Mouse (Mus musculus) Muller cell, postnatal 12 days (primary cell): ENCODE results near the gene Vdr.

Experiments
- DNase-seq: peaks from one replicate; pipeline ENCODE4 v3.0.0-alpha.2; 2015; ENCODE audit errors: inconsistent ontology term

Gene Vdr

GRCm38 (mm10) chr15:97829432-97829831 lies 81.0 kb downstream of the Vdr start:
- no peak for DNase-seq

- DNase-seq: no peak
These were observed 81.5 kb downstream of the Vdr start for GRCm38 (mm10) chr15:97828901-97829338.

- no peak for DNase-seq
These were observed 82.1 kb downstream of the Vdr start for GRCm38 (mm10) chr15:97828221-97828842.

- DNase-seq: no peak
These were observed 83.0 kb downstream of the Vdr start for GRCm38 (mm10) chr15:97827401-97827800.

- no peak for DNase-seq
These were observed 83.7 kb downstream of the Vdr start for GRCm38 (mm10) chr15:97826588-97827261.

- DNase-seq: no peak
These were observed 84.4 kb downstream of the Vdr start for GRCm38 (mm10) chr15:97825941-97826587.

- peak; percentile 93 for DNase-seq
These were observed 85.1 kb downstream of the Vdr start for GRCm38 (mm10) chr15:97825071-97825940.

GRCm38 (mm10) chr15:97824042-97824441 lies 86.4 kb downstream of the Vdr start:
- DNase-seq: no peak

GRCm38 (mm10) chr15:97823479-97823878 lies 87.0 kb downstream of the Vdr start:
- no peak for DNase-seq

- no peak for DNase-seq
These were observed 87.7 kb downstream of the Vdr start for GRCm38 (mm10) chr15:97822545-97823228.

- no peak for DNase-seq
These were observed 88.5 kb downstream of the Vdr start for GRCm38 (mm10) chr15:97821983-97822363.

GRCm38 (mm10) chr15:97821321-97821982 lies 89.0 kb downstream of the Vdr start:
- peak; percentile 55 for DNase-seq

- peak; percentile 85 for DNase-seq
These were observed 90.5 kb downstream of the Vdr start for GRCm38 (mm10) chr15:97819937-97820336.

- DNase-seq: no peak
These were observed 94.0 kb downstream of the Vdr start for GRCm38 (mm10) chr15:97816199-97816994.

GRCm38 (mm10) chr15:97815254-97815653 lies 95.2 kb downstream of the Vdr start:
- no peak for DNase-seq

- no peak for DNase-seq
These were observed 95.7 kb downstream of the Vdr start for GRCm38 (mm10) chr15:97814703-97815102.

- peak; percentile 80 for DNase-seq
These were observed 96.8 kb downstream of the Vdr start for GRCm38 (mm10) chr15:97813452-97814204.

GRCm38 (mm10) chr15:97812875-97813274 lies 97.6 kb downstream of the Vdr start:
- DNase-seq: no peak

GRCm38 (mm10) chr15:97812126-97812525 lies 98.3 kb downstream of the Vdr start:
- DNase-seq: peak; percentile 91
